27 mouse cellular contexts compared by ENCODE assay signal in genomic region chr12:14032363-14032762, GRCm38 (mm10).
"Had no signal": no experiment of that assay in that cellular context is flagged by ENCODE, and none has a peak within 500 bp of the region (broad histone marks: within the 10 kb centered on the region; RNA-seq: fewer than 3 reads in every experiment).

No protein-coding gene starts in this region.

- DNase-seq: gastrocnemius, postnatal 14 days; gastrocnemius, postnatal 36 days; heart, adult 11 months; heart, adult 2 months; heart, postnatal 14 days; heart, postnatal 36 days; kidney, adult 11 months; kidney, adult 2 months; kidney, adult 9 months; kidney, postnatal 14 days; kidney, postnatal 36 days; layer of hippocampus, adult 9-11 months; layer of hippocampus, postnatal 36 days; left cerebral cortex, postnatal 4 days had no signal

- H3K4me3 ChIP-seq: heart, adult 2 months; heart, embryonic 13.5 days; heart, embryonic 15.5 days; hindbrain, embryonic 13.5 days; hindbrain, embryonic 15.5 days; kidney, embryonic 15.5 days; limb, embryonic 13.5 days; limb, embryonic 15.5 days; liver, embryonic 12.5 days had no signal

- H3K9me3 ChIP-seq: heart, embryonic 13.5 days; heart, embryonic 15.5 days; hindbrain, embryonic 13.5 days; hindbrain, embryonic 15.5 days; kidney, embryonic 15.5 days; limb, embryonic 13.5 days; limb, embryonic 15.5 days; liver, embryonic 12.5 days had no signal

- H3K4me1 ChIP-seq: heart, embryonic 13.5 days; heart, embryonic 15.5 days; hindbrain, embryonic 13.5 days; hindbrain, embryonic 15.5 days; kidney, embryonic 15.5 days; limb, embryonic 13.5 days; limb, embryonic 15.5 days; liver, embryonic 12.5 days had no signal

- H3K27me3 ChIP-seq: heart, embryonic 13.5 days; heart, embryonic 15.5 days; hindbrain, embryonic 13.5 days; hindbrain, embryonic 15.5 days; kidney, embryonic 15.5 days; limb, embryonic 13.5 days; limb, embryonic 15.5 days; liver, embryonic 12.5 days had no signal

- H3K27ac ChIP-seq: heart, adult 2 months; heart, embryonic 13.5 days; heart, embryonic 15.5 days; hindbrain, embryonic 13.5 days; hindbrain, embryonic 15.5 days; hindbrain, postnatal 0 days; kidney, embryonic 15.5 days; kidney, postnatal 0 days; limb, embryonic 13.5 days; limb, embryonic 15.5 days; liver, embryonic 12.5 days; liver, embryonic 14.5 days had no signal

- H3K4me2 ChIP-seq: heart, embryonic 11.5 days; heart, embryonic 13.5 days; heart, embryonic 15.5 days; hindbrain, embryonic 13.5 days; hindbrain, embryonic 15.5 days; kidney, embryonic 15.5 days; limb, embryonic 13.5 days; limb, embryonic 15.5 days; liver, embryonic 12.5 days had no signal

- H3K36me3 ChIP-seq: heart, embryonic 13.5 days; heart, embryonic 15.5 days; hindbrain, embryonic 13.5 days; hindbrain, embryonic 15.5 days; kidney, embryonic 15.5 days; limb, embryonic 13.5 days; limb, embryonic 15.5 days; liver, embryonic 12.5 days had no signal

- ATAC-seq: hindbrain, postnatal 0 days; intestine, embryonic 16.5 days; liver, embryonic 12.5 days had no signal

- H3K9ac ChIP-seq: heart, embryonic 13.5 days; heart, embryonic 15.5 days; hindbrain, embryonic 13.5 days; hindbrain, embryonic 15.5 days; kidney, embryonic 15.5 days; limb, embryonic 13.5 days; limb, embryonic 15.5 days; liver, embryonic 12.5 days; liver, embryonic 14.5 days had no signal
